Mouse (Mus musculus): ENCODE measurements around the gene Khk. TPM values are rescaled to one million over a fixed set of nuclear protein-coding genes. Genes with fewer than 3 reads are reported as not detected.
A peak's percentile ranks its signal among the peaks of the same experiment; 100 is the strongest.

The Khk gene
- total RNA-seq, 1 experiment from 2014 or later = 58.5 TPM

DNA sequence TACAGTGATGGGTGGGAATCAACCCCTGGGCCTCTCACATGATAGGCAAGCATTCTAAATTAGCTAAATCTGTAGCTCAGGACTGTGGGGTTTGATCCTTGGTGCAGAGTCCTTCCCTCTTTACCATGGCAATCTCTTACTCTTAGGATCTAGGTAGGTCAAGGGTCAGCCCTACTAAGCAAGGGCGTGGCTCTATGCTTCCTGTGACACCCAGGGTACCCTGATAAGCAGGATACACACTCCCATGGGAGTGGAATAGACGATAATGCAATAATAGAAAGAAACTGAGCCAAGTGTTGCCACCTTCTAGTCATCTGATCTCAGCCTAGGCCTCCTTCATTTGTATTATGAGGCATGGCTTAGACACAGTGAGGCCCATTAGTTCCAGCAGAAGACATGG lies 48.2 kb downstream of the Khk start:
- DNase-seq = no peak

DNA sequence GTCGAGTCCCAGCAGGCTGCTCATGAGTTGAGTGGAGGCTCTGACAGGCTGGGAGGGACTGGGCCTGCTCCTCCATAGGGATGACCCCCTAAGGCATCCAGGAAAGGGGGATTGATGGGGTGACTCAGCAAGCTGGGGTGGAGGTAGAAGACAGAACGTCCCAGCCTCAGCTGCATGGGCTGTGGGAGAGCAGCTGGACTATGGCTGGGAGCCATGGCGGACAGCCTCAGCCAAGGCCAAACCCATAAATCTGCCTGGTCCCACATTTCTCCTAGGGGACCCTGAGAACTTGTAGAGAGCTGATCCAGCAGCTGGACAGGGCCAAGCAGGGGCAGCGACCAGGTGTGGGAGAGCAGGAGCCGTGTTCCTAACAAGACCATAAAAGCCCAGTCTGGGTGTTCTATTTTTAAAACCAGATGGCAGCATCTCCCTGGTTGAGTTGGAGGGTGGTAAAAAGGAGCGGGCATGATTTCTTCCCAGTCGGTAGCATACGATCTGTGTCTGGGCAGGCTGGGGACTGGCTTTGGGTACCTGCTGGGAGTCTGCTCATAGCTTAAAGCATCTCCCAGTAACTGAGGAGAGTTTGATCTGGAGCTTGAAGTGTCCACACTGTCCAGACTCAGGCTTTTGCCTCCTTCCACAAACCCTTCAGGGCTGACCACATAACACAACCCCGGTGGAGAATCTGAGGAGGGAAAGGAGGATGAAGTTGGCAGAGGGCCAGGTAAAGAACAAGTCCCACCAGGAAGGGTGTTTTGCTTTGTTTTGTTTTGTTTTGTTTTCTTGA lies 53.8 kb downstream of the Khk start:
- peak; percentile 66 for DNase-seq

Other genes with a start within 250 kb of the Khk start
- gene Dpysl5, start 209.9 kb upstream of the Khk start, total RNA-seq (2021) = 0.57 and 1.3 TPM in 2 replicates
- 51.8 and 62.9 TPM in 2 replicates for gene Mapre3, start 106.8 kb upstream of the Khk start, total RNA-seq (2021)
- gene Tmem214, start 53.4 kb upstream of the Khk start, total RNA-seq (2021) = 49.2 and 52.8 TPM in 2 replicates
- 12.1 and 17.3 TPM in 2 replicates for gene Agbl5, start 32.7 kb upstream of the Khk start, total RNA-seq (2021)
- 190 and 207 TPM in 2 replicates for gene Ost4, start 13.6 kb upstream of the Khk start, total RNA-seq (2021)
- gene Emilin1, start 8.0 kb upstream of the Khk start, total RNA-seq (2021) = 41.3 and 57.2 TPM in 2 replicates
- 1.0 TPM in 1 of 2 replicates, not detected in the other for gene Cgref1, start 24.2 kb downstream of the Khk start, total RNA-seq (2021)
- gene Preb, start 38.9 kb downstream of the Khk start, total RNA-seq (2021) = 131 TPM in 2 replicates
- gene Tcf23, start 47.2 kb downstream of the Khk start, total RNA-seq (2021) = 0.70 and 1.3 TPM in 2 replicates
- 136 and 139 TPM in 2 replicates for gene Atraid, start 126.9 kb downstream of the Khk start, total RNA-seq (2021)
- gene Slc5a6, start 127.5 kb downstream of the Khk start, total RNA-seq (2021) = 26.4 and 32.1 TPM in 2 replicates
- gene Cad, start 133.3 kb downstream of the Khk start, total RNA-seq (2021) = 28.3 and 29.1 TPM in 2 replicates
- not detected in 2 replicates for gene Dnajc5g, start 184.9 kb downstream of the Khk start, total RNA-seq (2021)
- not detected in 2 replicates for gene Slc30a3, start 186.8 kb downstream of the Khk start, total RNA-seq (2021)
- not detected in 2 replicates for gene Trim54, start 195.3 kb downstream of the Khk start, total RNA-seq (2021)
- not detected in 2 replicates for gene Ucn, start 217.4 kb downstream of the Khk start, total RNA-seq (2021)
- 60.3 and 66.6 TPM in 2 replicates for gene Mpv17, start 232.8 kb downstream of the Khk start, total RNA-seq (2021)

Measured in adrenal gland, postnatal 25 days (tissue).